Mouse (Mus musculus): Measurements from ENCODE around the gene Pgp. TPM values are rescaled to one million over a fixed set of nuclear protein-coding genes. Genes with fewer than 3 reads are reported as not detected.
"Not testable (repeated sequence)": the region's sequence is repeated elsewhere in the genome, so short reads cannot be mapped to it uniquely, and the experiment has no call there.

The Pgp gene
- 99.5 and 101 TPM in 2 replicates for polyA plus RNA-seq (2016; fragmentation: Nextera tagmentation; extraction: Ambion mirVana)

DNA sequence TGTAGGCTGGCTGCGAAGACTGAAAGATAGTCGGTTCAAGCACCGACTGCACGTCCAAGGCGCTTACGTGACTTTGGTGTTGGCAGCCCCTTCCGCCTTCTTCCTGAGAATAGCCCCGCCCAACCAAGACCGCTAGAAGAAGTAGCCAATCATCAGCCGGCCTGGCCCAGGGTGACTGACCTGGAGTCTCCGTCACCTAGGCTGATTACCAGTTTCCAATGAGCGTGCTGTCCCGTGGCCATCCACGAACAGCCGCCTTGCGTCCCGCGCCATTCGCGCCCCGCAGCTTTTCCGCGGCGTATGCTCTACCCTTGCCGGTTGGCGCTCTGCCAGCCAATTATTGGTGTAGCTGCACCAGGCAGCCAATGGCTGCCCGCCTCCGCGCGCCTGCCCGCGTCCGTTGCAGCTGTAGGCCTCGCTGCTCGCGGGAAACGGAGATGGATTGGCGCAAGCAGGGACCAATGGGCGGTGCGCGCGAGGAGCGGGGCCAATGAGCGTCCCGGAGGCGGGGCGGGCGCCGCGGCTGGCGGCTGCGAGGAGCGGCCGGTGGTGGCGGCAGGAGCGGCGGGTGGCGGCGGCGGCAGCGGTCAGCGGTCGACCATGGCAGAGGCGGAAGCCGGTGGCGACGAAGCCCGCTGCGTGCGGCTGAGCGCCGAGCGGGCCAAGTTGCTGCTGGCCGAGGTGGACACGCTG is at the start of gene Pgp, which contains the start of gene E4f1:
TSS of gene Pgp (plus strand) at position 483 of the 693 bp plus-strand sequence.
TSS of gene E4f1 (minus strand) at position 404 of the 693 bp plus-strand sequence.
- peak within 1 kb of the TSS; percentile 96 for H3K27ac ChIP-seq
- WGBS (ENCODE audit: insufficient replicate concordance), result under 1% methylated on average over 69 of the region's 75 CpGs
- H3K4me2 ChIP-seq, result peak within 1 kb of the TSS; percentile 90
- peak; percentile 96 for ATAC-seq
- H3K4me3 ChIP-seq, result peak within 1 kb of the TSS; percentile 95
- H3K9ac ChIP-seq, result peak within 1 kb of the TSS; percentile 99
- no peaks in the 10 kb centered on the region for H3K9me3 ChIP-seq (replicated peaks)
- H3K27me3 ChIP-seq (replicated peaks), result no peaks in the 10 kb centered on the region
- peaks cover 40% of the 10 kb centered on the region for H3K36me3 ChIP-seq
- H3K4me1 ChIP-seq, result peaks cover 35% of the 10 kb centered on the region

GRCm38 (mm10) chr17:24423114-24423513 is 47.1 kb upstream of the Pgp start:
- Histone ChIP-seq H3K4me1 (peaks cover 17% of the 10 kb centered on the region), H3K9me3 (replicated peaks) (no peaks in the 10 kb centered on the region), H3K36me3 (peaks cover 76% of the 10 kb centered on the region), H3K27ac (no peak overlapping the region), H3K4me3 (no peak overlapping the region), H3K4me2 (no peak overlapping the region), H3K27me3 (replicated peaks) (no peaks in the 10 kb centered on the region), H3K9ac (no peak overlapping the region)
- ATAC-seq, result no peak
- WGBS (ENCODE audit: insufficient replicate concordance), result 92% methylated on average over 4 of the region's 4 CpGs

DNA sequence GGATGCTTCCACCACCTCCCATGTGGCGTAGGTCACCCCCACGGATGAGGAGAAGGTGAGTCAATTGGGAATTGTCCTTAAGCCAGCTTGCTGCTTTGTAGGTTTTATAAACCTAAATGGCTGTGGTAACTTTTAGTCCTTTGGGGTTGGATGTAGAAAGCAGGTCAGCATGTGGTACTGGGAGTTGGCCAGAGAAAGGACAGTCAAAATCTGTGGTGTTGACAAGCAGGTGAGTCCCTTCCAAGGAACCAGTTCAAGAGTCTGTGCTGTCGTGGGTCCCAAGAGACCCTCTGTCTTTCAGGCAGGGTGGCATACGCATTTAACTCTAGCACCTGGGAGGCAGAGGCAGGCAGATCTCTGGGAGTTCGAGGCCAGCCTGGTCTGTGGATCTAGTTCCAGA is 45.7 kb upstream of the Pgp start:
- WGBS (ENCODE audit: insufficient replicate concordance), result 79% methylated on average over 5 of the region's 5 CpGs

DNA sequence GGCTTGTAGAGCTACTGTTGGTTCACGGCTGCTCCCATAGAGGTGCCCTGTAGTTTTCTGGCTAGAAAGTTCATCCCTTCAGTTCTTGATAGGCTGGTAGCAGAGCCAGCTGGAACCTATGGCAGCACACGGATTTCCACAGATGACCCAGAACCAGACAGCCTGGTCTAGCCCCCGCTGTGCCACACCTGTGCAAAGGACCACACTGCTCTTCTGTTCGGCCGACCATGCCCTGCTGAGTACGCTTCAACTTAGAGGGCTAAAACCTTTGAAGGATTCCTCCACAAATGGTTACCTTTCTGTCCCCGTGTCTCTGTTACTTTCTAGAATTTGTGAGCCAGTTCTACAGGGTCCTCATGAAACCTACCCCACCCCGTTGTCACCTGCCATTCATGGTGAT is 44.9 kb upstream of the Pgp start:
- peaks cover 34% of the 10 kb centered on the region for H3K4me1 ChIP-seq
- ATAC-seq; H3K27ac ChIP-seq; H3K9ac ChIP-seq; H3K4me3 ChIP-seq; H3K9me3 ChIP-seq (replicated peaks); H3K27me3 ChIP-seq (replicated peaks); H3K4me2 ChIP-seq: not testable (repeated sequence)
- WGBS (ENCODE audit: insufficient replicate concordance), result 92% methylated on average over 5 of the region's 8 CpGs
- H3K36me3 ChIP-seq, result peaks cover 64% of the 10 kb centered on the region

More for the DNA sequence above, 45.7 kb upstream of the Pgp start:
- Histone ChIP-seq H3K9ac (no peak overlapping the region), H3K27ac (no peak overlapping the region), H3K36me3 (peaks cover 64% of the 10 kb centered on the region), H3K27me3 (replicated peaks) (no peaks in the 10 kb centered on the region), H3K4me2 (no peak overlapping the region), H3K9me3 (replicated peaks) (no peaks in the 10 kb centered on the region), H3K4me3 (no peak overlapping the region), H3K4me1 (peaks cover 26% of the 10 kb centered on the region)
- no peak for ATAC-seq

GRCm38 (mm10) chr17:24425905-24426304 is 44.3 kb upstream of the Pgp start:
- Histone ChIP-seq H3K4me3 (peak overlapping the region; percentile 74), H3K27me3 (replicated peaks) (no peaks in the 10 kb centered on the region), H3K9me3 (replicated peaks) (no peaks in the 10 kb centered on the region), H3K4me1 (peaks cover 40% of the 10 kb centered on the region), H3K4me2 (peak overlapping the region; percentile 84), H3K9ac (peak overlapping the region; percentile 90; the same call in 1 of the 2 replicates), H3K27ac (peak overlapping the region; percentile 94; the same call in 1 of the 2 replicates), H3K36me3 (peaks cover 63% of the 10 kb centered on the region)
- WGBS (ENCODE audit: insufficient replicate concordance), result 84% methylated on average over 7 of the region's 7 CpGs
- ATAC-seq, result no peak

- peak; percentile 98 for ATAC-seq
- Histone ChIP-seq H3K9me3 (replicated peaks) (no peaks in the 10 kb centered on the region), H3K36me3 (peaks cover 59% of the 10 kb centered on the region), H3K4me3 (peak within 1 kb of the TSS; percentile 74), H3K27ac (peak within 1 kb of the TSS; percentile 94), H3K4me2 (peak within 1 kb of the TSS; percentile 84), H3K27me3 (replicated peaks) (no peaks in the 10 kb centered on the region), H3K9ac (peak within 1 kb of the TSS; percentile 90), H3K4me1 (peaks cover 40% of the 10 kb centered on the region)
- under 1% methylated on average over 48 of the region's 48 CpGs for WGBS (ENCODE audit: insufficient replicate concordance)
Measured at GRCm38 (mm10) chr17:24426471-24427169, 43.6 kb upstream of the Pgp start, which contains the start of gene Eci1. TSS of gene Eci1 (plus strand) at chr17:24426641.

- peak overlapping the region; percentile 90 for H3K9ac ChIP-seq
Measured at GRCm38 (mm10) chr17:24427170-24427557, 43.0 kb upstream of the Pgp start.

DNA sequence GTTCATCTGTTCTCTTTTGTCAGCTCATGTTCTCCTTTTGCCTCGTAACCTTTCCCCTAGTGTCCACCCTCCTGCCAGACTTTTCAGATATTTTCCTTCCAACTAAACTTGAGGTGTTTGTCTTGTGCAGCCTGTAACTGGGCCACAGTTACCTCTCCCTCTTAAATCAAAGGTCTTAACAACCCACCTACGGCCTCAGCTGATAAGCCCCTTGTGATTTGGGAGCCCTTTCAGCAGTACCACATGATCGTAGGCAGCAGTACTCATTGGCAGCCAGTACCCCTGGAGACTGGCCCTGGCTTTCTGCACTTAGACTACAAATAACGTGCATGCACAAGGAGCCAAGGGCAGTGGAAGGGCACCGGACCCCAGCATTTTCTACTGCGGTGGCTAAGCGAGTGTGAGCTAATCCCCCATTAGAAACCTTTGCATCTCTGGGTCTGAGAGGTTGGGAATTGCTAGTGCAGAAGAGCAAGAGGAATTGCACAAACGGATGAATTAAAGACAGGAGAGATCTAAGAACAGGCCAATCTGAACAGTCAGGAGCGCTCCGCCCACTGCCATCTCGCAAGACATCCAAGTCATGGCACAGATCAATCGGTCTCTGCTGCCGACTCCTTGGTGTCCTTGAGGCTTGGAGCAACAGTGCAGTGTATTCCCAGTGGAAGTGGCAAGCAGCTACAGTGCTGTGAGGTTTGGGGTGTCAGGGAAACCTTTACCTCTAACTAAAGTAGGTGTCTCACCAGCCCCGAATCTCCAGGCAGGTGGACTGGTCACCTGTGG is 40.8 kb upstream of the Pgp start:
- Histone ChIP-seq H3K4me2 (no peak overlapping the region), H3K36me3 (peaks cover 51% of the 10 kb centered on the region), H3K4me3 (no peak overlapping the region), H3K27me3 (replicated peaks) (no peaks in the 10 kb centered on the region), H3K9ac (no peak overlapping the region), H3K9me3 (replicated peaks) (no peaks in the 10 kb centered on the region), H3K27ac (0 out of 2 replicates have a peak overlapping the region, but pooled peaks have one; percentile 12), H3K4me1 (peaks cover 40% of the 10 kb centered on the region)
- 81% methylated on average over 14 of the region's 14 CpGs for WGBS (ENCODE audit: insufficient replicate concordance)
- no peak for ATAC-seq

More at GRCm38 (mm10) chr17:24427170-24427557, 43.0 kb upstream of the Pgp start:
- Histone ChIP-seq H3K4me2 (peak overlapping the region; percentile 84), H3K27ac (peak overlapping the region; percentile 94), H3K27me3 (replicated peaks) (no peaks in the 10 kb centered on the region), H3K4me3 (peak overlapping the region; percentile 74), H3K9me3 (replicated peaks) (no peaks in the 10 kb centered on the region), H3K36me3 (peaks cover 57% of the 10 kb centered on the region), H3K4me1 (peaks cover 40% of the 10 kb centered on the region)
- ATAC-seq, result no peak
- WGBS (ENCODE audit: insufficient replicate concordance), result 3% methylated on average over 8 of the region's 8 CpGs

- WGBS (ENCODE audit: insufficient replicate concordance), result 77% methylated on average over 5 of the region's 5 CpGs
- peak; percentile 36; the same call in 1 of the 2 replicates for ATAC-seq
- peaks cover 92% of the 10 kb centered on the region for H3K36me3 ChIP-seq
- no peaks in the 10 kb centered on the region for H3K9me3 ChIP-seq (replicated peaks)
- H3K27ac ChIP-seq, result no peak overlapping the region
- no peaks in the 10 kb centered on the region for H3K4me1 ChIP-seq
- no peak overlapping the region for H3K4me2 ChIP-seq
- no peak overlapping the region for H3K4me3 ChIP-seq
- no peak overlapping the region for H3K9ac ChIP-seq
- H3K27me3 ChIP-seq (replicated peaks), result no peaks in the 10 kb centered on the region
Measured at GRCm38 (mm10) chr17:24437016-24437415, 33.2 kb upstream of the Pgp start.

DNA sequence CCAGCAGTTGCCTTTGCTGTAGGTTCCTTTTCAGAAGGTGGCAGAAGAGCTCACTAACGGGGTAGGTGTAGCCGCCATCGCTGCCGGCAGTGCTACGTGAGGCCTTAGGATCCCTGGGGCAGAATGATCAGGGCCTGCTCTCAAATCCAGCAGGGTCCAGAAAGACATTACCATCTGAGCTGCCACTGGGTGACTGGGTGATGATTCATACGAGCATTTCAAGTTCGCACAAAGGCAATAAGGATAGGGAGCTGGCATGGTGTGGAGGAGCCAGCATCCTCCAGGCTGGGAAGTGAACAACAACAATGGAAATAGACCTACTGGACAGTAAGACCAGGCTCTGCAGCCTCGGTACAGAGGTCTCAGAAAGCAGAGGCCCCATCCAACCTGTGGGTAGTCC is 29.8 kb upstream of the Pgp start:
- Histone ChIP-seq H3K4me3 (no peak overlapping the region), H3K9me3 (replicated peaks) (no peaks in the 10 kb centered on the region), H3K4me2 (no peak overlapping the region), H3K27ac (no peak overlapping the region), H3K27me3 (replicated peaks) (no peaks in the 10 kb centered on the region), H3K36me3 (peaks cover 100% of the 10 kb centered on the region), H3K4me1 (no peaks in the 10 kb centered on the region), H3K9ac (no peak overlapping the region)
- 89% methylated on average over 8 of the region's 8 CpGs for WGBS (ENCODE audit: insufficient replicate concordance)
- ATAC-seq, result no peak

GRCm38 (mm10) chr17:24441148-24441547 is 29.0 kb upstream of the Pgp start:
- Histone ChIP-seq H3K27me3 (replicated peaks) (no peaks in the 10 kb centered on the region), H3K9me3 (replicated peaks) (no peaks in the 10 kb centered on the region), H3K27ac (no peak overlapping the region), H3K9ac (no peak overlapping the region), H3K4me3 (no peak overlapping the region), H3K4me2 (no peak overlapping the region), H3K4me1 (no peaks in the 10 kb centered on the region), H3K36me3 (peaks cover 100% of the 10 kb centered on the region)
- no peak for ATAC-seq
- WGBS (ENCODE audit: insufficient replicate concordance), result 46% methylated on average over 2 of the region's 2 CpGs
